Mouse (Mus musculus): ENCODE measurements around the gene Cacna1h. TPM values are rescaled to one million over a fixed set of nuclear protein-coding genes. Genes with fewer than 3 reads are reported as not detected.
A peak's percentile ranks its signal among the peaks of the same experiment; 100 is the strongest.

Cacna1h gene
- polyA plus RNA-seq, 1 experiment from 2014 or later = 0.17 TPM

DNA sequence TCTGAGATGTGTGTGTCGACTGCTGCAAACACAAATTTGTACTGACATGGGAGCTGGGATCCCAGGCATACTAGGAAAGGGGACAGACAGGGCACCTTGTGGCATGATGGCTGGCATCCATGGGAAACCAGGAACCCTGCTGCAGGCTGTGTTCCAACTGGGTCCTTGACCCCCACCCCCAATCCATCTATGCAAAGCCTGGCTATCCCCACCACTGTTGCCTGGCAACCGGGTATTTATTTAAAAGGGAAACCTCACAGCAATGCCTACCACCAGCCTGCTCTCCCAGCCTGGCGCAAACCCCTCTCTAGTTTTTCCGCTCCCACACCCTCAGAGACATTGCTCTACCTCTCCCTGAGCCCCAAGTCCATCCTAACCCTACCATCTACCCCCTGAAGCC, 26.2 kb downstream of the Cacna1h start:
- no peak overlapping the region for H3K27ac ChIP-seq (ENCODE audit: low read length)

DNA sequence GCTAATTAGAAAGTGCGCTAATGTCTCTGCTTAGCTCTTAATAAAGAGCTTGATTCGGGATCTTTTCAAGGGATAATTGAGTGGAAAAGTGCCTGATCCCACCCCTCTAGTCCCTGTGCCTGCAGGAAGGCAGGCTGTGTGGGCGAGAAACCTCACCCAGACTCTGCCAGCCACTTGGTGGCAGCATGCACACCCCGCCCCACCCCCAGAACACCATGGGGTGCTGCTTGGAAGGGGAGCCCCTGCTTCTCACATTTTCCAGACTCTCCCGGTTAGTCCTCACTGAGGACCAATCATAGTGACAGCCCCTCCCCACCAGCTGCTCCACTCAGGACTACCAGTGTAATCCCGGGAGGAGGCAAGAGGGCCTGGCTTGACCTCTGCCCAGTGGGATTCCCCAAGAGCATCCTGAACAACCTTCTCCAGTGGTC, 27.6 kb downstream of the Cacna1h start:
- no peaks in the 10 kb centered on the region for H3K9me3 ChIP-seq (replicated peaks; ENCODE audit: control insufficient read depth, low read length)
- H3K27ac ChIP-seq (ENCODE audit: low read length) = no peak overlapping the region
- no peak overlapping the region for H3K4me2 ChIP-seq (ENCODE audit: low read depth, low read length)
- WGBS (ENCODE audit: insufficient replicate concordance) = 23% methylated on average over 6 of the region's 6 CpGs
- H3K36me3 ChIP-seq (ENCODE audit: control insufficient read depth, insufficient read depth) = no peaks in the 10 kb centered on the region
- H3K27me3 ChIP-seq (ENCODE audit: control insufficient read depth, insufficient read depth, low read depth, low read length) = no peaks in the 10 kb centered on the region
- no peak overlapping the region for H3K9ac ChIP-seq (ENCODE audit: low read depth, low read length)
- no peak for ATAC-seq (ENCODE audit: low read depth)
- no peaks in the 10 kb centered on the region for H3K4me1 ChIP-seq (ENCODE audit: control insufficient read depth, low read depth, low read length)
- H3K4me3 ChIP-seq (ENCODE audit: low read depth, low read length) = no peak overlapping the region

More for the DNA sequence above, 26.2 kb downstream of the Cacna1h start:
- Histone ChIP-seq H3K4me3 (ENCODE audit: low read depth, low read length) (no peak overlapping the region), H3K36me3 (ENCODE audit: control insufficient read depth, insufficient read depth) (no peaks in the 10 kb centered on the region), H3K9me3 (replicated peaks; ENCODE audit: control insufficient read depth, low read length) (no peaks in the 10 kb centered on the region), H3K27me3 (ENCODE audit: control insufficient read depth, insufficient read depth, low read depth, low read length) (no peaks in the 10 kb centered on the region), H3K9ac (ENCODE audit: low read depth, low read length) (no peak overlapping the region), H3K4me2 (ENCODE audit: low read depth, low read length) (no peak overlapping the region), H3K4me1 (ENCODE audit: control insufficient read depth, low read depth, low read length) (no peaks in the 10 kb centered on the region)
- 53% methylated on average over 4 of the region's 4 CpGs for WGBS (ENCODE audit: insufficient replicate concordance)
- ATAC-seq (ENCODE audit: low read depth) = no peak

DNA sequence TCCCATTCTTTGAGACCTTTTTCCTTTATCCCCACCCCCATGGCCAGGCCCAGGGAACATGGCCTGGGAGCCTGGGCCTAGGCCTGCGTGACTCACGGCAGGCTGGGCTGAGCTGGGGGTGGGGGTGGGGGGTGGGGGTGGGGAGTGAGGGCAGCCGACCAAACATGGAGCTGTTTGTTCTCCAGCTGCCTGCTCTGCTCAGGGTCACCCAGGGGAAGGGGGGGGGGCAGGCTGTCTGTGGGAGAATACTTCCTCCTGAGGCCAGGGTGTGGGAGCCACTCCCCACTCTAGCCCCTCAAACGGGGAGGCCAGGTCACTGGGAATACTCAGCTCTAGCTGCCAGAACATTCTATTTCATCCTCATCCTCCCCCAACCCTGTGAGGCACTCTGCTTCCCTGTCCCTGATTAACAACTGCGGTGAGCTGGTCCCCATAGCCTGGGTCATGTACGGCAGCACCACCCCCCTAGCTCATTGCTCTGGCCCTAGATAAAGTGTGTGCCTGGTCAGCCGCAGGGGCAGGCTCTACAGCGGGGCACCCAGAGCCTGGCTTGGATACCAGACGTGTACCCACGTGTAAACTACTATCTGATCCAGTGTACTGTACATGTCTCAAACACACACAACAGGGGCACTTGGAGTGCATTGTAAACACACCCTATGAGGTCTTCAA, 28.2 kb downstream of the Cacna1h start:
- H3K27me3 ChIP-seq (ENCODE audit: control insufficient read depth, insufficient read depth, low read depth, low read length) = no peaks in the 10 kb centered on the region
- no peak overlapping the region for H3K27ac ChIP-seq (ENCODE audit: low read length)
- no peak overlapping the region for H3K9ac ChIP-seq (ENCODE audit: low read depth, low read length)
- H3K4me1 ChIP-seq (ENCODE audit: control insufficient read depth, low read depth, low read length) = no peaks in the 10 kb centered on the region
- H3K4me3 ChIP-seq (ENCODE audit: low read depth, low read length) = no peak overlapping the region
- ATAC-seq (ENCODE audit: low read depth) = peak; percentile 77
- 11% methylated on average over 10 of the region's 10 CpGs for WGBS (ENCODE audit: insufficient replicate concordance)
- H3K9me3 ChIP-seq (replicated peaks; ENCODE audit: control insufficient read depth, low read length) = no peaks in the 10 kb centered on the region
- no peak overlapping the region for H3K4me2 ChIP-seq (ENCODE audit: low read depth, low read length)
- H3K36me3 ChIP-seq (ENCODE audit: control insufficient read depth, insufficient read depth) = no peaks in the 10 kb centered on the region

DNA sequence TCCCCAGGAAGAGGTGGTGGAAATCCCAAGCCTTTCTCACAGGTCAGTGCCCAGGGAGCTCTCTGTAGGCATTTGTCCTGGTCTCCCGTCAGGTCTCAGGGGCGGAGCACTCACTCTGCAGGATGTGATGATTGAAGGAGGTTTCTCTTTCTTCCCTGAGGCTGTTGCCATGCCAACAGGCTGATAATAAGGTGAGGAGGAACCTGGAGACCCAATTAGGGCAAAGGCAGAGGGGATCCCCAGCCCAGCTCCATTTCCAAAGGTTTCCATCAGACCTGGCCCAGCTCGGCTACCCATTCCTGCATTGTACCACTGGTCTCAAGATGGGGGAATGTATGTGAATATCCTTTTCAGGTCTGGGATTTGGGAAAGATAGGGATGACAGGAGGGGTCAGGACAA, 29.4 kb downstream of the Cacna1h start:
- no peak overlapping the region for H3K9ac ChIP-seq (ENCODE audit: low read depth, low read length)
- no peak overlapping the region for H3K4me2 ChIP-seq (ENCODE audit: low read depth, low read length)
- no peak for ATAC-seq (ENCODE audit: low read depth)
- H3K4me3 ChIP-seq (ENCODE audit: low read depth, low read length) = no peak overlapping the region
- no peaks in the 10 kb centered on the region for H3K4me1 ChIP-seq (ENCODE audit: control insufficient read depth, low read depth, low read length)
- H3K27me3 ChIP-seq (ENCODE audit: control insufficient read depth, insufficient read depth, low read depth, low read length) = no peaks in the 10 kb centered on the region
- H3K9me3 ChIP-seq (replicated peaks; ENCODE audit: control insufficient read depth, low read length) = no peaks in the 10 kb centered on the region
- no peak overlapping the region for H3K27ac ChIP-seq (ENCODE audit: low read length)
- H3K36me3 ChIP-seq (ENCODE audit: control insufficient read depth, insufficient read depth) = no peaks in the 10 kb centered on the region
- 30% methylated on average over 3 of the region's 3 CpGs for WGBS (ENCODE audit: insufficient replicate concordance)

DNA sequence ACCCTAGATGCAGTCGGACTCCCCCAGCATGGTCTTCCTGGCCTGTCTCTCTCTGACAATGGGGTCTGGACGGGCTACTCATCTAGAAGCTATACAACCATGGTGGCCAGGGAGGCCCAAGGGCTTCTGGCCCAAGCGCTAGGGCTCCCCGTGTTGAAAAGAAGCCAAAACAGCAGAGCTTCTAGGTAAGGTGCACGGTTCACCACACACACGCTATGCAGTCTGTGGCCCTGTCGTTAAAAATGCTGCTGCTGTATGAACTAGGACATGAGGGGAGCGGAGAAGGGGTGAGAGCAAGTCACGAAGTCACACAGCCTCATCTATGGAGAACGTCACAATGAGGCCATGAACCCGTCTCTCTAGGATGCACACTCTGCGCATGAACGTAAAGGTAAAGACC, 31.4 kb downstream of the Cacna1h start:
- Histone ChIP-seq H3K4me2 (ENCODE audit: low read depth, low read length) (no peak overlapping the region), H3K4me1 (ENCODE audit: control insufficient read depth, low read depth, low read length) (no peaks in the 10 kb centered on the region), H3K27ac (ENCODE audit: low read length) (no peak overlapping the region), H3K9ac (ENCODE audit: low read depth, low read length) (no peak overlapping the region), H3K36me3 (ENCODE audit: control insufficient read depth, insufficient read depth) (no peaks in the 10 kb centered on the region), H3K9me3 (replicated peaks; ENCODE audit: control insufficient read depth, low read length) (no peaks in the 10 kb centered on the region), H3K4me3 (ENCODE audit: low read depth, low read length) (no peak overlapping the region), H3K27me3 (ENCODE audit: control insufficient read depth, insufficient read depth, low read depth, low read length) (no peaks in the 10 kb centered on the region)
- WGBS (ENCODE audit: insufficient replicate concordance) = 66% methylated on average over 13 of the region's 13 CpGs
- ATAC-seq (ENCODE audit: low read depth) = no peak

DNA sequence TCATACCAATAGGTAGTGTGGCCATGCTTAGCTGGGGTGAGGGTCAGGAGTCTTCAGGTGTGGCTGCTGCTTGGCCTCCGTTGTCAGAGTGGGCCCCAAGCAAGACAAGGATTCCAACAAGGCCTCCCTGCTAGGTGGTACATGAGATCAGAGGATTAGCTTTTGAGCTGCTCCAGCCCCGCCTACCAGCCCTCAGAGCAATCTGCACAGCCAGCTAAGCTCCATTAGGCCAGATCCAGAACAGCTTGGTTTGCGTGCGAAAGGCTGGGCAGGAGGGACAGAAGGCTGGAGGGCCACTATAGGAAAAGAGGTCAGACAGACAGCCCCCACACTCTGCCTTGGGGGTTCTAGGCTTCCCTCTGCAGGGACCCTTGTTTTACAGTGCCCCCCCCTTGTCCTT, 32.1 kb downstream of the Cacna1h start:
- H3K27me3 ChIP-seq (ENCODE audit: control insufficient read depth, insufficient read depth, low read depth, low read length) = no peaks in the 10 kb centered on the region
- H3K36me3 ChIP-seq (ENCODE audit: control insufficient read depth, insufficient read depth) = no peaks in the 10 kb centered on the region
- no peak overlapping the region for H3K9ac ChIP-seq (ENCODE audit: low read depth, low read length)
- WGBS (ENCODE audit: insufficient replicate concordance) = 50% methylated on average over 4 of the region's 4 CpGs
- H3K4me3 ChIP-seq (ENCODE audit: low read depth, low read length) = no peak overlapping the region
- no peak overlapping the region for H3K4me2 ChIP-seq (ENCODE audit: low read depth, low read length)
- H3K27ac ChIP-seq (ENCODE audit: low read length) = no peak overlapping the region
- no peak for ATAC-seq (ENCODE audit: low read depth)
- H3K4me1 ChIP-seq (ENCODE audit: control insufficient read depth, low read depth, low read length) = no peaks in the 10 kb centered on the region
- H3K9me3 ChIP-seq (replicated peaks; ENCODE audit: control insufficient read depth, low read length) = no peaks in the 10 kb centered on the region

DNA sequence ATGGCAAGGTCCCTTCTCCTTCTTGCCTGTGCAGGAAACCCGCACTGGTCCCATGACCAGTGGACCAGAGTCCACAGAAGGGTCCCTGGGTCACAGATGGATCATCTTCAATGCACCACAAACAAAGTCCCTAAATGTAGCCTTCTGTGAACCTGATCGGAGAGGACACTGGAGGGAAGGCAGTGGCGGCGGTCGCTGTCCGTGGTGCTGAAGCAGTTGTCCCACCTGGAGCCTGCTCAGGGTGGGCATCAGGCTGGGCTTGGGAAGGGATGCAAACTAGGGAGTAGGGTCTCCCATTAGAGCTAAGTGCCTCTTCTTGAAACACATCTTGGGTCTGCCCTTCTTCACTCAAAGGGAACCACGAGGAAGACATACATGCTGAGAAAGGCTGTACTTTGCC, 33.1 kb downstream of the Cacna1h start:
- WGBS (ENCODE audit: insufficient replicate concordance) = 3% methylated on average over 7 of the region's 7 CpGs

DNA sequence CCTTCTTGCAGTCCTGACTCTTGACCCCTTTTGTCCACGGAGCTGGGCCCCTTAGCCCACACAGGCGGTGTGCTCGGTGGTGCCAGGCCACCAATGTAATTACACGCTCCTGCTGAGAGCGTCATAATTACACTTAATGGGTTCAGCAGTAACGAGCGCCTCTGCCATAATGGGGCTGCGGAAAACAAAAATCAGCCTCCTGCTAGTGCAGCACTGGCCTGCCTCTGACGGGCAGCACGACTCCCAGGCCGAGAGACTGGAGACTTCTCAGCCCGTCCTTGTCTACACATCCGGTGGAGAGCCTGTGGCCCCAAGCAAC, 35.1 kb downstream of the Cacna1h start:
- no peak for ATAC-seq (ENCODE audit: low read depth)
- Histone ChIP-seq H3K9me3 (replicated peaks; ENCODE audit: control insufficient read depth, low read length) (no peaks in the 10 kb centered on the region), H3K36me3 (ENCODE audit: control insufficient read depth, insufficient read depth) (no peaks in the 10 kb centered on the region), H3K4me3 (ENCODE audit: low read depth, low read length) (no peak overlapping the region), H3K27ac (ENCODE audit: low read length) (no peak overlapping the region), H3K4me1 (ENCODE audit: control insufficient read depth, low read depth, low read length) (no peaks in the 10 kb centered on the region), H3K4me2 (ENCODE audit: low read depth, low read length) (no peak overlapping the region), H3K27me3 (ENCODE audit: control insufficient read depth, insufficient read depth, low read depth, low read length) (no peaks in the 10 kb centered on the region), H3K9ac (ENCODE audit: low read depth, low read length) (no peak overlapping the region)
- WGBS (ENCODE audit: insufficient replicate concordance) = 67% methylated on average over 13 of the region's 13 CpGs

More for the DNA sequence above, 33.1 kb downstream of the Cacna1h start:
- H3K27me3 ChIP-seq (ENCODE audit: control insufficient read depth, insufficient read depth, low read depth, low read length) = no peaks in the 10 kb centered on the region
- no peak overlapping the region for H3K4me3 ChIP-seq (ENCODE audit: low read depth, low read length)
- no peaks in the 10 kb centered on the region for H3K9me3 ChIP-seq (replicated peaks; ENCODE audit: control insufficient read depth, low read length)
- no peak overlapping the region for H3K9ac ChIP-seq (ENCODE audit: low read depth, low read length)
- H3K27ac ChIP-seq (ENCODE audit: low read length) = no peak overlapping the region
- no peak overlapping the region for H3K4me2 ChIP-seq (ENCODE audit: low read depth, low read length)
- no peaks in the 10 kb centered on the region for H3K4me1 ChIP-seq (ENCODE audit: control insufficient read depth, low read depth, low read length)
- H3K36me3 ChIP-seq (ENCODE audit: control insufficient read depth, insufficient read depth) = no peaks in the 10 kb centered on the region
- ATAC-seq (ENCODE audit: low read depth) = no peak

DNA sequence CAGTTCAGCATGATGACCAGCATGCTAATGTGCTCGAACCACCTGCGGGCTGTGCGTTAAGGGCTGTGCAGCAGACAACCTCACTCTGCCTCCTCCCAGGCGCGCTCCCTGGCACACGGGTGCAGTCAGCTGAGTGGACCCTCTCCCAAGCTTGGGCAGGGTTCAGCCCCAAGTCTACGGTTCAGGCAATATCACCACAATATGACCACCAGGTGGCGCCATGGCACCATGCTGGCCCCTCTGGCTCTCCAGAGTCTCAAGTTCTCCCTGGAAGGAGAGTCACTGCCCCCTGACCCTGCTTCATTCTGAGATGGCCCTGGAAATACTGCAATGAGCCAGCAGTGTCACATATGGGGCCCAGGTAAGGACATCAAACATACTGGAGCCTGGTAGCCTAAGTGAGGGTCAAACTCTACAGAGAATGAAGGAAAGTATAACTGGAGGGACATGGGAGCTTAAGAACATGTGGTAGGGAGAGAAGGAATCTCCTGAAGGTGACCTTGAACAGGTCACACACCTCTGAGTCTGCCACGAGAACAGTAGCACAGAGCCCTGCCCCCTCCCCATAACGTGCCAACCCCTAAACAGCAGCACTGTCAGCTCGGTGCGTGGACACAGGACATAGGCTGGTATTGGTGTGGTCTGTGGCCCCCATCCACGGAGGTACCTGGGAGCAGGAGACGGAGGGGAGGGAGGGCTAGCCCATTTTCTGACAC, 35.6 kb downstream of the Cacna1h start:
- H3K36me3 ChIP-seq (ENCODE audit: control insufficient read depth, insufficient read depth) = no peaks in the 10 kb centered on the region
- no peak overlapping the region for H3K9ac ChIP-seq (ENCODE audit: low read depth, low read length)

More for the DNA sequence above, 35.6 kb downstream of the Cacna1h start:
- no peaks in the 10 kb centered on the region for H3K9me3 ChIP-seq (replicated peaks; ENCODE audit: control insufficient read depth, low read length)
- H3K4me3 ChIP-seq (ENCODE audit: low read depth, low read length) = no peak overlapping the region
- 30% methylated on average over 14 of the region's 14 CpGs for WGBS (ENCODE audit: insufficient replicate concordance)
- ATAC-seq (ENCODE audit: low read depth) = no peak
- H3K27ac ChIP-seq (ENCODE audit: low read length) = no peak overlapping the region
- H3K4me1 ChIP-seq (ENCODE audit: control insufficient read depth, low read depth, low read length) = no peaks in the 10 kb centered on the region
- H3K4me2 ChIP-seq (ENCODE audit: low read depth, low read length) = no peak overlapping the region
- H3K27me3 ChIP-seq (ENCODE audit: control insufficient read depth, insufficient read depth, low read depth, low read length) = no peaks in the 10 kb centered on the region

Data from liver, embryonic 16.5 days (tissue).